20 mouse cellular contexts compared by ENCODE assay signal in genomic region chr9:46558481-46558880, GRCm38 (mm10).
DNase-seq lines count a peak whose midpoint lies in the region; ATAC-seq and TF ChIP-seq lines count a peak whose summit lies in the region.
"Had no signal": no experiment of that assay in that cellular context is flagged by ENCODE, and none has a peak within 500 bp of the region (broad histone marks: within the 10 kb centered on the region; RNA-seq: fewer than 3 reads in every experiment).

No protein-coding gene starts in this region.

- peak; percentile 39 for DNase-seq in hindbrain, postnatal 0 days (ENCODE audit: low spot score)
- DNase-seq in hindbrain, embryonic 11.5 days (ENCODE audit: low spot score) = no peak
- peak; percentile 69 for DNase-seq in brain, adult 2 months (ENCODE audit: low read depth, low spot score)
- peak; percentile 32 to 36 for DNase-seq in cerebellum, adult 18-20 months
- DNase-seq in cerebellum, postnatal 10 days = peak; percentile 64 to 72
- DNase-seq in thymus, postnatal 25 days = no peak
- DNase-seq in yolk sac, embryonic 10.5 days (ENCODE audit: low spot score) = no peak
- DNase-seq: adrenal gland, adult 2 months; adrenal gland, postnatal 25 days; gastrocnemius, postnatal 10 days; heart, adult 2 months; kidney, adult 8-10 months had no signal

- peak; percentile 49 for ATAC-seq in hindbrain, postnatal 0 days
- no peak for ATAC-seq in hindbrain, embryonic 11.5 days (ENCODE audit: low FRiP score)
- no peak for ATAC-seq in kidney, embryonic 15.5 days (replicated peaks; ENCODE audit: low FRiP score)
- ATAC-seq: forebrain, embryonic 15.5 days; inflammation-experienced regulatory T-cells, adult 6 months; intestine, postnatal 0 days had no signal

- no peaks in the 10 kb centered on the region for H3K36me3 ChIP-seq in hindbrain, postnatal 0 days (ENCODE audit: insufficient read depth, low read length)
- no peaks in the 10 kb centered on the region for H3K36me3 ChIP-seq in hindbrain, embryonic 11.5 days (ENCODE audit: control insufficient read depth, insufficient read depth, low read length)
- no peaks in the 10 kb centered on the region for H3K36me3 ChIP-seq in kidney, embryonic 15.5 days
- H3K36me3 ChIP-seq: embryonic facial prominence, embryonic 12.5 days; forebrain, embryonic 15.5 days; heart, embryonic 12.5 days; hindbrain, embryonic 10.5 days; hindbrain, embryonic 15.5 days had no signal

- no peak overlapping the region for H3K27ac ChIP-seq in hindbrain, postnatal 0 days
- no peak overlapping the region for H3K27ac ChIP-seq in hindbrain, embryonic 11.5 days (ENCODE audit: low read depth, low read length)
- no peak overlapping the region for H3K27ac ChIP-seq in kidney, embryonic 15.5 days
- H3K27ac ChIP-seq: embryonic facial prominence, embryonic 12.5 days; forebrain, embryonic 15.5 days; heart, adult 2 months; hindbrain, embryonic 10.5 days; hindbrain, embryonic 15.5 days had no signal

- no peak overlapping the region for H3K9ac ChIP-seq in hindbrain, postnatal 0 days (replicated peaks; ENCODE audit: low read length)
- H3K9ac ChIP-seq in hindbrain, embryonic 11.5 days (ENCODE audit: low read depth, low read length) = no peak overlapping the region
- H3K9ac ChIP-seq in kidney, embryonic 15.5 days = no peak overlapping the region
- H3K9ac ChIP-seq: embryonic facial prominence, embryonic 12.5 days; forebrain, embryonic 15.5 days; heart, embryonic 12.5 days; hindbrain, embryonic 15.5 days had no signal

- peak; percentile 39; the same call in 1 of the 2 replicates for TF ChIP-seq CTCF in hindbrain, postnatal 0 days (IDR thresholded peaks at IDR 0.05; ENCODE audit: low read depth)

- no peaks in the 10 kb centered on the region for H3K9me3 ChIP-seq in hindbrain, postnatal 0 days (ENCODE audit: low read length)
- H3K9me3 ChIP-seq in hindbrain, embryonic 11.5 days (ENCODE audit: control insufficient read depth, low read length) = no peaks in the 10 kb centered on the region
- H3K9me3 ChIP-seq in kidney, embryonic 15.5 days (replicated peaks) = no peaks in the 10 kb centered on the region; the same call in 1 of the 2 replicates
- H3K9me3 ChIP-seq: embryonic facial prominence, embryonic 12.5 days; forebrain, embryonic 15.5 days; hindbrain, embryonic 15.5 days had no signal

- no peak overlapping the region for H3K4me3 ChIP-seq in hindbrain, postnatal 0 days (ENCODE audit: low read length)
- H3K4me3 ChIP-seq in hindbrain, embryonic 11.5 days (ENCODE audit: low read depth, low read length) = no peak overlapping the region
- no peak overlapping the region for H3K4me3 ChIP-seq in kidney, embryonic 15.5 days (replicated peaks)
- H3K4me3 ChIP-seq: embryonic facial prominence, embryonic 12.5 days; forebrain, embryonic 15.5 days; heart, adult 2 months; heart, embryonic 12.5 days; hindbrain, embryonic 10.5 days; hindbrain, embryonic 15.5 days had no signal

- peaks cover 18% of the 10 kb centered on the region; the same call in 1 of the 2 replicates for H3K4me1 ChIP-seq in hindbrain, postnatal 0 days (ENCODE audit: insufficient read depth, low read length)
- no peaks in the 10 kb centered on the region for H3K4me1 ChIP-seq in hindbrain, embryonic 11.5 days (replicated peaks; ENCODE audit: control insufficient read depth, insufficient read depth, low read length)
- no peaks in the 10 kb centered on the region for H3K4me1 ChIP-seq in kidney, embryonic 15.5 days
- H3K4me1 ChIP-seq: embryonic facial prominence, embryonic 12.5 days had no signal

- WGBS in hindbrain, postnatal 0 days = 52% methylated on average over 5 of the region's 5 CpGs
- WGBS in hindbrain, embryonic 11.5 days = 83% methylated on average over 5 of the region's 5 CpGs
- WGBS in kidney, embryonic 15.5 days = 94% methylated on average over 5 of the region's 5 CpGs

- no peaks in the 10 kb centered on the region for H3K27me3 ChIP-seq in hindbrain, postnatal 0 days (ENCODE audit: insufficient read depth, low read length)
- no peaks in the 10 kb centered on the region for H3K27me3 ChIP-seq in hindbrain, embryonic 11.5 days (ENCODE audit: control insufficient read depth, insufficient read depth, low read length)
- no peaks in the 10 kb centered on the region for H3K27me3 ChIP-seq in kidney, embryonic 15.5 days
- H3K27me3 ChIP-seq: embryonic facial prominence, embryonic 12.5 days; forebrain, embryonic 15.5 days; hindbrain, embryonic 15.5 days had no signal

- no peak overlapping the region for H3K4me2 ChIP-seq in hindbrain, postnatal 0 days (ENCODE audit: low read depth, low read length)
- H3K4me2 ChIP-seq in hindbrain, embryonic 11.5 days (replicated peaks; ENCODE audit: low read depth, low read length) = no peak overlapping the region
- H3K4me2 ChIP-seq in kidney, embryonic 15.5 days = no peak overlapping the region
- H3K4me2 ChIP-seq: embryonic facial prominence, embryonic 12.5 days; forebrain, embryonic 15.5 days; heart, embryonic 12.5 days; hindbrain, embryonic 15.5 days had no signal

Comparison
In these comparisons a context has a peak if more than half of its experiments do, and no peak if none do; other contexts are left out.
1. DNase-seq: peak in hindbrain, postnatal 0 days (single experiment), brain, adult 2 months (single experiment), cerebellum, adult 18-20 months (2 of 2) and cerebellum, postnatal 10 days (2 of 2); none in hindbrain, embryonic 11.5 days (single experiment), thymus, postnatal 25 days (single experiment) and yolk sac, embryonic 10.5 days (single experiment).